Mouse (Mus musculus) testis, postnatal 10 days (tissue): ENCODE measurements around the gene Tecr.

ENCODE experiments used
- DNase-seq: peaks from one replicate; pipeline ENCODE4 v3.0.0; 2021; ENCODE audit warnings: low spot score

Tecr gene

DNA sequence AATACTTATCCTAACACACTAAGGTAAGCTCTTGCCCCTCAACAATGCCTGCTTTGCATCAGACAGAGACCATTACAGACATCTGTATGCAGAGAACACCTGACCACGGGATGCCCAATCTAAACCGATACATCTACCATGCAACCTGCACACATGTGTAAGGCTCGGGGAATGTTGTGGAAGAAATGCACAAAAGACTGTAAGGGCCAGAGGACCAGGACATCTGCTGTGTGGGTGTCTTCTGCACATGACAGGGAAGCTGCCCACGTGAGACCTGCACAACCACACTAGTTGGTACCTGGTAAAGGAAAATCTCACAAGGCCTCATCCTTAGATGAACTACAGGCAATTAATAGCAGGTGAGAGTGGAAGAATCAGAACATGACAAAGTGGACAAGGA lies 44.5 kb downstream of the Tecr start:
- no peak for DNase-seq

DNA sequence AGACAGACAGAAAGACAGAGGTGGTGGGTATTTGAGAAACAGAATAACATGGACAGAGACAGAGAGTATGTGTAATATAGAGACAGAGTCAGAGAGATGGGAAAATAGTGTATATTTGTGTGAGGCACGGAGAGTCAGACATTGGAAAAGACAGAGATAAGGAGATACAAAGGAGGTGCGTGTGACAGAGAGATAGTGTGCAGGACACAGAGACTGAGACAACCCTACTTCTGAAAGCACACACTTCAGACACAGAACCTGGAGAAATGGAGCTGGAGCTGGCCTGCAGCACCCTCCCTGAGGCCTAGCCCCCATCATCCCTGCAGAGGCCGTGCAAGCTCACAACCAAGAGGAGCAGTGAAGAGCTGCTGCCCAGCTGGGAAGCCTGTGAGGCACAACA lies 45.1 kb downstream of the Tecr start:
- no peak for DNase-seq

GRCm38 (mm10) chr8:83535736-83536135 lies 72.0 kb downstream of the Tecr start, which contains the start of gene Olfr370:
TSS of gene Olfr370 (plus strand) at chr8:83535780.
- no peak for DNase-seq

GRCm38 (mm10) chr8:83534802-83535201 lies 73.0 kb downstream of the Tecr start:
- no peak for DNase-seq
